Mouse (Mus musculus): Measurements from ENCODE around the gene Urm1.
"Not testable (repeated sequence)": the region's sequence is repeated elsewhere in the genome, so short reads cannot be mapped to it uniquely, and the experiment has no call there.

Urm1 gene

GRCm38 (mm10) chr2:29865125-29865524, 45.2 kb downstream of the Urm1 start:
- no peak for DNase-seq (ENCODE audit: low read depth, low spot score)

- peak; percentile 95 for DNase-seq (ENCODE audit: low read depth, low spot score)
Observed at GRCm38 (mm10) chr2:29868949-29869645, 49.2 kb downstream of the Urm1 start, which contains the start of gene Cercam. Gene Cercam (plus strand): TSS chr2:29869164.

GRCm38 (mm10) chr2:29869646-29870451, 50.0 kb downstream of the Urm1 start:
- peak; percentile 51 for DNase-seq (ENCODE audit: low read depth, low spot score)

GRCm38 (mm10) chr2:29872581-29873295, 52.9 kb downstream of the Urm1 start:
- no peak for DNase-seq (ENCODE audit: low read depth, low spot score)

GRCm38 (mm10) chr2:29873801-29874200, 53.9 kb downstream of the Urm1 start:
- DNase-seq (ENCODE audit: low read depth, low spot score): no peak

GRCm38 (mm10) chr2:29878061-29878460, 58.2 kb downstream of the Urm1 start:
- DNase-seq (ENCODE audit: low read depth, low spot score): no peak

- DNase-seq (ENCODE audit: low read depth, low spot score): no peak
Observed at GRCm38 (mm10) chr2:29879191-29879590, 59.3 kb downstream of the Urm1 start.

- DNase-seq (ENCODE audit: low read depth, low spot score): peak; percentile 68
Observed at GRCm38 (mm10) chr2:29879964-29880830, 60.3 kb downstream of the Urm1 start.

GRCm38 (mm10) chr2:29886659-29887292, 66.9 kb downstream of the Urm1 start:
- not testable (repeated sequence) for DNase-seq (ENCODE audit: low read depth, low spot score)

- peak; percentile 99 for DNase-seq (ENCODE audit: low read depth, low spot score)
Observed at GRCm38 (mm10) chr2:29889066-29889944, 69.4 kb downstream of the Urm1 start, which contains the start of gene Odf2. Gene Odf2 (plus strand): TSS chr2:29889221.

GRCm38 (mm10) chr2:29889991-29890833, 70.3 kb downstream of the Urm1 start:
- DNase-seq (ENCODE audit: low read depth, low spot score): peak; percentile 95

- no peak for DNase-seq (ENCODE audit: low read depth, low spot score)
Observed at GRCm38 (mm10) chr2:29891773-29892172, 71.9 kb downstream of the Urm1 start.
